Mouse (Mus musculus) A20 (cell line): ENCODE data around the gene Rab3gap2.

Experiments
- DNase-seq: peaks from one replicate; pipeline ENCODE4 v3.0.0-alpha.2; 2011; ENCODE audit warnings: low read depth, low spot score

The Rab3gap2 gene

GRCm38 (mm10) chr1:185280616-185281015, 76.7 kb downstream of the Rab3gap2 start:
- no peak for DNase-seq

GRCm38 (mm10) chr1:185282846-185283245, 78.9 kb downstream of the Rab3gap2 start:
- no peak for DNase-seq

GRCm38 (mm10) chr1:185283247-185283646, 79.3 kb downstream of the Rab3gap2 start:
- no peak for DNase-seq

- DNase-seq, result no peak
Observed at GRCm38 (mm10) chr1:185284740-185285139, 80.8 kb downstream of the Rab3gap2 start.

GRCm38 (mm10) chr1:185285171-185285570, 81.3 kb downstream of the Rab3gap2 start:
- DNase-seq, result no peak

GRCm38 (mm10) chr1:185287066-185287465, 83.1 kb downstream of the Rab3gap2 start:
- DNase-seq, result no peak

- no peak for DNase-seq
Observed at GRCm38 (mm10) chr1:185289231-185289630, 85.3 kb downstream of the Rab3gap2 start.

GRCm38 (mm10) chr1:185291336-185291735, 87.4 kb downstream of the Rab3gap2 start:
- no peak for DNase-seq

GRCm38 (mm10) chr1:185292646-185293360, 88.9 kb downstream of the Rab3gap2 start:
- DNase-seq, result no peak

DNA sequence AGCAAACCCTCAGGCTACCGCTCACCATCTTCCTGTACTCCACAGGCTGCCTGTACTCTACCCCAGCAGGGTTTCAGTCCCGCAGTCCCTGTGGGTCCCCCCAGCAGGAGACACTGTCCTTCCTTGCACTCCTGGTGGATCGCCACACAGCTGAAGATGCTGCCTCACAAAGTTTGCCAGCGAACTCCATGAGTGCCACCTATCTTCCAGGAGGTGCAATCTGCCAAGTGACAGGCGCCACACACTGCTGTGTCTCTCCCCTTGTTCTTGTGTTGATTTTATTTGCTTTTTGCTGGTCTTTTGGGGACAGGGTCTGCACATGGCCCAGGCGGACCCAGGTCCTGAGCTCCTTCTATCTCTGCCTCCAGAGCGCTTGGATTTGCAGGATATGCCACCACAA, 92.9 kb downstream of the Rab3gap2 start:
- no peak for DNase-seq

DNA sequence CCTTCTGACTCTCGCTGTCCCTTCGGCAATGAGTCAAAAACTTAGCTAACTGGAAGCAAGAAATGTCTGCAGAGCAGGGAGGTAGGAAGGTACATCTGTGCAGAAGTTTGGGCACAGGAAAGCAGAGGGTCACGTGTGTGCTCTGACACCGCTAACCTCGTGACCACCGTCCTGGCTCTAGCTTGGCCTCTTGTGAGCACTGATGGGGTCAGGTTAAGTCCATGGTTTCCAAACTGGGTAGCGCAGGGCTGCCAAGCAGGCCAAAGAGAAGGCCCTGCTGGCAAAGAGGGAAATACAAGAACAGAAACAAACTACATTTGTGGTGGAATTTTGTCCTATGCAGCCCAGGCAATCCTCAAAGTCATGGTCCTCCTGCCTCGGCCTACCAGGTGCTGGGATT, 94.6 kb downstream of the Rab3gap2 start:
- DNase-seq, result no peak

DNA sequence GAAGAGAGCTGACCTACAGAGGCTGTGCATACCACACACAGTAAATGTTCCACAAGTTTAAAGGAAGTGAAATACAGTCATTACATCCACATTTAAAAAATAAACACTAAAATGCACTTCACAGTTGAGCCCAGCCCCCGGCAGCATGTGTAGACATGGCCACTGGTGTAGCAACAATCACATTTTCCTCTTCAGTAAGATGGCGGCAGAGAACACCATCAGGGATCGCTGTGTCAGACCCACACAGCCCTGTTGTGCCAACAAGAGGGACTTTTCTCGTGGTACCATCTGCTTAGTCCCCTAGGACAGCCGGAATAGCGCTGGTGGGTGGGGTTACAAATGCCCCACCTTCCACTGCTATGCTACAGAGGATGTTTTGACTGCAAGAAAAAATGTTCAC, 98.9 kb downstream of the Rab3gap2 start:
- no peak for DNase-seq

DNA sequence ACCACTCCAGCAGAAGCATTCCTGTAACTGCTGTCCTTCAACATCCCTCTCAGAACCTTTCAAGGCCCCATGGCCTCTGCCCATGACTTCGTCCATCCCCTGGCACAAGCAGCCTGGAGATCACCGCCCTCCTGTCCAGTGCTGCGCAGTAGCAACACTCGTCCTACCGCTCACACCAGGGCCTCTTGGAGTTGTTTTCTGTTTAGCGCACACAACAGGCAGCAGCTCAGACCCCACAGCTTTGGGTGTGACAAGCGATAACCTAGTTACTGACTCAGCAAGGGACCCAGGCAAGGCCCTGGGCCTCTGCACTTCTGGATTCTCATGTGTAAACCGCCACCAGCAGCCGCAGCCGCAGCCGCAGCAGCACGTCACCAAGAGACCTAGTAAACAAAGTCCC, 102.9 kb downstream of the Rab3gap2 start:
- DNase-seq, result no peak

- no peak for DNase-seq
Observed at GRCm38 (mm10) chr1:185307645-185308044, 103.7 kb downstream of the Rab3gap2 start.

GRCm38 (mm10) chr1:185308334-185308733, 104.4 kb downstream of the Rab3gap2 start:
- no peak for DNase-seq

DNA sequence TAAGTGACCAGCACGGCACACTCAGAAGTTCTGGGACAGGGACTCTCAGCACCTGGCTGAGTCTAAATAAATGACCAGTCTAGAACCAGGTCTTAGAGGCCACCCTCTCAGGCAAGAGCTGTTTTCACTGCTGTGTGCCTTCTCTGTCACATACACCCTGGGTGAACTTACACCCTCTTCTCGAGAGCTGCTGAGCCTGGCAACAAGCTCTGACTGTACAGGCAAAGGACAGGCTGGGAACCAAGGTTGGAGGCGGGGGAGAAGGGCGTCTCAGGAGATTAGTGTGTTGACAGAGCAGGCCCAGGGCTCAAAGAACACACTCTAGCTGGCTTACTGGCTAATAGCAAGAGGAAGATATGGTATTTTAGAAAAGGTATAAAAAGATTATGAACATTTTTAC, 105.0 kb downstream of the Rab3gap2 start:
- no peak for DNase-seq

DNA sequence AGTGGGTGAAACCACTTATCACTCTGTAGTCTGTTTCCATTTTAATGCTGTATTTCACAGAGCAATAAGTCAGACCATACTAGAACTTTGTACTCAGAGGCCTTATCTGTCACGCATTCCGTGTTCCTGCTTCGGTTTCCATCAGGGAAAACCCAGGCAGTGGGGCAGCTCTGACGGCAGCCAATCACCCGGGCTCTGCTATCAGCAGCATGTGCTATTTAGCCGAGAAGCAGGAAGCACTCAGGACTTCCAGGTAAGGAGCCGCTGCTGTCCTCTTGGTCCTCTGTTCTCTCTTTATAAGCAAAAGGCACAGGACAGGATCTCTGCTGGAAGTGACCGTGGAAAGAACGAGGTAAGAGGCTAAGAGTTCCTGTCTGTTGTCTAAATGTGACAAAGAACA, 108.0 kb downstream of the Rab3gap2 start:
- no peak for DNase-seq

- no peak for DNase-seq
Observed at GRCm38 (mm10) chr1:185314546-185314945, 110.6 kb downstream of the Rab3gap2 start.

DNA sequence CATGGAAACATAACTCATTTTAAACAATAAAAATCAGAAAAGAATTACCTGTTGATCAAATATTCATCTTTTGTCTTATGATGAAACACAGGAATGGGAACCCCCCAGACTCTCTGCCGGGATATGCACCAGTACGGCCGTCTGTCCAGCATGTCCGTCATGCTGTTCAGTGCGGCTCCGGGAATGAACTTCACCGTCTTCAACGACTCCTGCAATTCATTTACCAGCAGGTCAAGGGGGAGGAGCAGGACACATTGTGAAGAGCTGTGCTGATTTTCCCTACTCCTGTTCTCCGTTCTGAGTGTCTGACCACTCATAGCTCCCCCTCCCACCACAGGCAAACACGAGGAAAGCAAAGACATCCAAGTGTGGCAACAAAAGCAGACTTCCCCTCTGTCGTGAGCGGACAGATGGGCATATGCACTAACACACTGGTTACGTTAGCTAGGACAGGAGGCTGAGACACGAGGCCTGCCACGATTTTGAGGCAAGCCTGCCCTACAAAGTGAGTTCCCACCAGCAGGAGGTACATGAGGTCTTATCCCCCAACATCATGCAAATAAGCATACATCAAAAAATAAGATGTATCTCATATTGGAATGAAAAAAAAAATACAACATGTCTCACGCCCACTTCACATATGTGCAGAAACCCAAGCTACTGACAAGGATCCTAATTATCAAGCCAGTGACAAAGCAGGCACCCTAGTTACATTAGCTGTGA, 112.1 kb downstream of the Rab3gap2 start:
- no peak for DNase-seq

- DNase-seq, result peak; percentile 55
Observed at GRCm38 (mm10) chr1:185327754-185328345, 123.9 kb downstream of the Rab3gap2 start.

DNA sequence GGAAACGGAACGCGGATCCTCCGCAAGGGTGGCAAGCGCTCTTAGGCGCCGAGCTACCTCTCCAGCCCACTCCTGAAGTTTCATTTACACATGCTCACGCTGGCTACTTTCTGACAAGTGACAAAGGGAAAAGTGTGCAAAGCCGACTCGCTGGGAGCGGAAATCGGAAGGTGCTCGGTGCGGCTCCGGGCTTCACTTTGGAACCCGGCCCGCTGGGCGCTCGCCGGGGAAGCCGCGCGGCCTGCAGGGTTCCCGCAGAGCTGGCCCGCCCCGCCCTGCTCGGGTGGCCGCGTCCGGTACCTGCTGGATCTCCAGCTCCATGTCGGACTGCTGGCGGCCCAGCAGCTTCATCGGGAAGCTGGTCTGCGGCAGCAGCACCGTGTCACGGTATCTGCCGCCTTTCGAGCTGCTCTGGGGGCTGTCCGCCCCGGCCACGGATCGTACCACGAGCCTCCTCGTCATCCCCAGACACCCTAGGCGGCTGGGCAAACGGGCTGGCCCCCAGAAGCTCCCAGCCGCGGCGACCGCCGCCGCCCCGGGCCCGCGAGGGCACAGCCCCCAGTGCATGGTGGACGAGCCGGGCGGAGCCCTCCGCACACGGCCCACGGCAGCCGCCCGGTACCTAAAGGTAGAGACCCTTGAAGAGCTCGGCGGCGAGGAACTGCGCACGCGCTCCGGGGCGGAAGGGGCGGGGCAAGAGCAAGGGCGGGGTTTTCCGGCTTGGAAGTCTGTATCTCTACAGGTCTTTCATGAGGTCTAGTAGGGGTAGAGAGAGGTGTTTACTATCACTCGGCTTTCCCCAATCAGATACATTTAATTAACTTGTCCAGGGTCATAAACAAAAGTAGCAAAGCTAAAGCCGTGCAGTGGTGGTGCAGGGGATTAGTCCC, 125.0 kb downstream of the Rab3gap2 start, which contains the start of gene Iars2:
Gene Iars2 (minus strand): TSS at position 676 of the 890 bp plus-strand sequence.
- peak; percentile 96 for DNase-seq

- DNase-seq, result peak; percentile 58
Observed at GRCm38 (mm10) chr1:185329851-185330250, 125.9 kb downstream of the Rab3gap2 start.
